Mouse (Mus musculus): ENCODE results near the gene Apoa2.
A peak's percentile ranks its signal among the peaks of the same experiment; 100 is the strongest.

The Apoa2 gene

DNA sequence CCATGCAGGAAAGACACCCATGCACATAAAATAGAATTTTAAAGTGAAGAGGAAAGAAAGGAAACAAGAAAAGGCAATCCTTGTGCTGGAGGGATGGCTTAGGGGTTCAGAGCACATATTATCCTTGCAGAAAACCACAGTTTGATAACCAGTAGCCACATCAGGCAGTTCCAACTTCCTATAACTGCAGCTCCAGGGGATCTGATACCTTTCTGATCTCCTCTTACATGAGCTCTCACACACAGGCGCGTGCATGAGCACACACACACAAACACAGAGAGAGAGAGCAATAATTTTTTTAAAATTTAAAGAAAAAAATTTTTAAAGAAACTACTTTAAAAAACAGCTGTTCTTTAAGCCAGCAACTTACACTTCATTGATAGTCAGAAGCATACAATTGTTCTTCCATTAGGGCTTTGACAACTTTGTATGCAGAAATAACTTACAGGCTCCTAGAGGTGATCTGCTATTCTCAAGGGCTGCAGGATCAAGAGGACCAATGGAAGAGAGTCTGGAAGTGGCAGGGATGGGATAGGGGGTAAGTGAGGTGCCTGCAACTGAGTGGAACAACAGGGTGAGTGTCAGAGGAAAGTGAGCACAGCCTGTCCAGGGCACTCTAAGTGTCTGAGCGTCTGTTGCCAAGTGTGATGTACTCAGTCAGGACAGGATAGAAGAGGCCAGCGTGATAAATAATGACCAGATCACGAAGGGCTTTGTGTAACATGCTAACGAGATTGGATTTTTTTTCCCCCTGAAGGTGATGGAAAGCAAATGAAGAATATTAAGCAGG lies 19.0 kb upstream of the Apoa2 start:
- no peak for DNase-seq (ENCODE audit: low spot score)

DNA sequence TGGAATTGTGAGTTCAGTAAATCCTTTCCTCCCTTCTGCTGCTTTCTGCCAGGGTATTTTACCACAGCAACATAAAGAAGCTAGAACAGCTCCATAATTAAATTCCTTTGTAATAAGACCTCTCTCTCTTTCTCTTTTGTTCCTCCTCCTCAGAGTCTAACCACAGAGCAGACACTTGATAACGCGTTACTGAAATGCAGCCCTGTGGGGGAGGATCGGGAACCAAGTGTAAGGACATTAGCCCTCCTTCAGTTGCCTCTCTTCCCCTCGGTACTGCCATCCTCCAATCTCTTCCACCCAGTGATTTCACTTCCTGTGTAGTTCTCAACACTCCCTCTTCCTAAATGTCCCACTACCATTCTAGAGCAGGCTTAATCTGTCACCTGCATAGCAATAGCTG lies 15.4 kb upstream of the Apoa2 start:
- no peak for DNase-seq (ENCODE audit: low spot score)

DNA sequence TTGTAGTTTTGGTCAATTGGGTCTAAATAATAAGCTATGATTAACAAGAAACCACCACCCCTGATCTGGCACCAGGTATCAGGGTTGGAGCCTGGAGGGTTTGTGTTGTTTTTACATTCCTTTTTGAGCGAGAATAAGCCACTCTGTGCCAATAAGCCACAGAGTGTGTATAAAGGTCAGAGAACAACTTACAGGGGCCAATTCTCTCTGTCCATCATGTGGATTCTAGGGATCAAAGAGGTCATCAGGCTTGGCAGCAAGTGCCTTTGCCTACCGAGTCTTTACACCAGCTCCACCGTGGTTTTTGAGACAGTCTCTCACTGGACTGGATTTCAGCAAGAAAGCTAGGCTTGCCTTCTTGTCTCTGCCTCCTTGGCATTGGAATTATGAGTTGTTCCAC lies 12.0 kb upstream of the Apoa2 start:
- DNase-seq (ENCODE audit: low spot score), result peak; percentile 30

DNA sequence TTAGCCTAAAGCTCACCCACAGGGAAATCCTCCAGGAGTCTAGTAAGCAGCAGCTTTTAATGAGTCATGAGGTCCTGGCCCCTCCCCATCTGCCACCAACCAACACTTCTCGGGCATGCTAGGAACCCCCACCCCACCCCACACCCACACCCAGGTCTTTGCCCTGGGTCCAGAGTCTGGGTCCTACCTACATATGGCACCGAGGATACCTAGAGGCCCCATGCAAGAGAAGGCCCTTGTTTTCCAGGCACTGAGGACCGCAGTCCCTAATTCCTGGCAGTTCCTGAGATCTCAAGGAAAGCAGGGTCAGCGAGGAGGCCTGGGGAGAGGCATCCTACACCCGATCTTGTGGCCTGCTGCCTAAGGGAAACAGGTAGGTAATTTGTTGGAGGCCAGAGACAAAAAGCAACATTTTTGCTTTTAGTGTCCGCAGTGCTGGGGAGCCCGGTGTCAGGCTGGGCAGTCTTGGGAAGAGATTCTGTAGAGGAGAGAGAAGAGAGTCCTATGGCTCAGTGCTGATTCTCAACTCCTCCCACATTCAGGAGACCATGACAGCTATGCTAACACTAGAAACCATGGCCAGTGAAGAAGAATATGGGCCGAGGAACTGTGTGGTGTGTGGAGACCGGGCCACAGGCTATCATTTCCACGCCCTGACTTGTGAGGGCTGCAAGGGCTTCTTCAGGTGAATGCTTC lies 10.9 kb upstream of the Apoa2 start, which contains the start of gene Nr1i3:
TSS of gene Nr1i3 (plus strand) at position 170 of the 696 bp plus-strand sequence.
- no peak for DNase-seq (ENCODE audit: low spot score)

DNA sequence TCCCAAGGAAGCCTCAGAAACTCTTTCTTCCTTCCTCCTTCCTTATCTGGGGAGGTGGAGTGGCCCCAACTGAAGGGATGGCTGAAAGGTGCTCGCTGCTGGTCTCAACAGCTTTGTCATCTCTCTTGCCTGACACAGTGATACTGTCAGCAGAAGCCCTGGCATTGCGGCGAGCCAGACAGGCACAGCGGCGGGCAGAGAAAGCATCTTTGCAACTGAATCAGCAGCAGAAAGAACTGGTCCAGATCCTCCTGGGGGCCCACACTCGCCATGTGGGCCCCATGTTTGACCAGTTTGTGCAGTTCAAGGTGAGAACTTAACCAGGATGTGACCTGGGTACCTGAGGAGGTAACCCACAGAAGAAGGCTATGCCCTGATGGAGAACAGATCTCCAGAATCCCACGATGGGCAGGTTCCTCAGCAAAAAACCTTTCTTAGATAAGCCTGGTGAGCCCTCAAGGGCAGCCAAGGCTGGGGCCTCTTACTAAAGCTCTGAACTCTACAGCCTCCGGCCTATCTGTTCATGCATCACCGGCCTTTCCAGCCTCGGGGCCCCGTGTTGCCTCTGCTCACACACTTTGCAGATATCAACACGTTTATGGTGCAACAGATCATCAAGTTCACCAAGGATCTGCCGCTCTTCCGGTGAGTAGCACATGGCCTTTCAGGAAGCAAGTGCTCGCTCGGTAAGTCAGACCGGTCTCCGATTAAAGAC lies 8.5 kb upstream of the Apoa2 start:
- no peak for DNase-seq (ENCODE audit: low spot score)

DNA sequence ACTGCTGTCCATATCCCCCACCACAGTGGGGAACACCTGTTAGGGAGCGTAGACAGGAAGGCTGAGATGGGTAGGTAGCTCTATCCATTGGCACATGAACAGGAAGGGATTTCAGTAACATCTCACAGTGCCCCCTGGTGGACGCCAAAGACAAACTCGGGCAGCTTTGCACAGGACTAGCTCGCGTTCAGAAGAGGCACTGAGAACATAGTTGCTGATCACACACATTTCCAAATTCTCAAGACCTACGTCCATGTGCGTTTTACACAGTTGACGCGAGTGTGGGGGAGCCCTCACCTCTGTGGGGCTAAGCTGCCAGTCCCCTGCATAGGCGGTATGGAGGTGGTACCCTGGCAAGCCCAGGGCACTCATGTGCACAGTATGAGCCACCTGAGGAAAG lies 4.0 kb upstream of the Apoa2 start:
- peak; percentile 91 for DNase-seq (ENCODE audit: low spot score)

DNA sequence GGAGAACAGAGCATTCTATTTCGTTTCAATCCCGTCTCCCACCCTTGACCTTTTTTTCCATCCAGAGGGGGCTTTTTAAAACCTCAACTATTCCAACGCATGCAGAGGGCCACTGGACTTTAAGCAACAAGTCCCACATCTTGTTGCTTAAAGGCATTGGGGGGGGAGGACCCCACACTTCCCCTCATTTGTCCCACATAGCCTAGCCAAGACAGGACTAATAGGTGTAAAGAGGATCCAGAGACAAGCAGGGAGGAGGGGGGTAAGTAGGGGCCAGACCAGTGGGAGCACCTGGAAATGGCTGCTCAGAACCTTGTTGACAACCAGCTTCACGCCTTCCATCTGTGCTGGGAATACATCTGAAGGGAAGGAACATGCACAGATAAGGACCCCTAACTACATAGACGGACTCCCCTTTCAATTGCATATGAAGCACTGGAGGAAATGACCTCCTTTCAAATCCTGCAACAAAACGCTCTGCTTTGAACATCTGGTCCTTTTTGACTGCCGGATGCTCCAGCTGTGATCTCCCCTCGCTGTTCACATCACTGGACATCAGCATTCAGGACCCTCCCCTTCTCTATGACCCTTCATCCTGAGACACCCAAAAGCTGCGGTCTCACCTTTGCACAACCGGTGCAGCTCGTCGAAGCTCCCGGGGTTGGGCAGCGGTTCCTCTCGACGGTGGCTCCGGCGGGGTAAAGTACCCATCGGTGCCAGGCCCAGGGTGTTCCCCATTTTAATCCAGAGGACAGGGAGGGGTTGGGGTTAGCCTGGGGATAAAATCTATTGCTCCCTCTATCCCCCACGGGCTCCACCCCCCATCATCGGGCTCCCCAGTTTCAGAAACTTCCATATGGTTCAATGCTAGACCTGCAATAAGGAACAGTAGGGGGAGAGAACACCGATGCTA lies 3.3 kb upstream of the Apoa2 start:
- no peak for DNase-seq (ENCODE audit: low spot score)

DNA sequence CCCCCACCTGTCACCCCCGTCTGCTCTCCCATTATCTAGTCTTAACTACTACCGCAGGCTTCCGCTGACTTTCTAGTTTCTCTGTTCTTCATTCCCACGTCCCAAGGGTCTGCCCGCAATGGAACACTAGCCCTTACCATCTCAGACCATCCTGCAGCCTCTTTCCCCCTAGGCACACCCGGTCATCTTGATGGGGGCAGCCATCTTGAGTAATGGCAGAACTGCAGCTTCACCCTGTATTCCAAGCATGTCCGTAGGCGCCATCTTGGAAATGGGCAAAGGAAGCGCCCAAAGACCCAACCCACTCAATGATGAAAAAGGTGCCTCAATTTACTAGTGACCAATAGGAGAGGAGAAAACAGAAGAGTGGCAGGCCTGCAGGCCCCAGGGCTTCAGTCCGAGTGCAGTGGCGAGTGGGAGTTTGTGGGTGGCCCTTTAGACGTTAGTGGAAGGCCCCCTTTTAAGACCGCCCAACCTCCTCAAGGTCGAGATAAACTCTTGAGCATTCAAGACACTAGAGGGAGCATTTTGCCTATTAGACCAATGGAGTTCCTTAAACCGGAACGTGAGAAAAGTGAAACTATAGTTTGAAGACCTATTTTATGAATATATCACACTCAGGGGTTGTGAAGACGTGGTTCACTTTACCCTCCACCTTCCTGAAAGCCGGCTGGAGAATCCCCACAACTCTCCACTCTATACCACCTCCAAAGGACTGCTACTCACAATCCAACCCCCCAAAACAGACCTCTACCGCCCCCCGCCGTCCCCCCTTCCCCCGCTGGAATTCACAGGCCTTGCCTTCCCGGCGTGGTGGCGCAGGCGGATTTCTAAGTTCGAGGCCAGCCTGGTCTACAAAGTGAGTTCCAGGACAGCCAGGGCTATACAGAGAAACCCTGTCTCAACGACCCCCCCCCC lies 2.4 kb upstream of the Apoa2 start, which contains the start of gene Tomm40l:
TSS of gene Tomm40l (minus strand) at position 277 of the 918 bp plus-strand sequence.
- DNase-seq (ENCODE audit: low spot score), result peak; percentile 99

DNA sequence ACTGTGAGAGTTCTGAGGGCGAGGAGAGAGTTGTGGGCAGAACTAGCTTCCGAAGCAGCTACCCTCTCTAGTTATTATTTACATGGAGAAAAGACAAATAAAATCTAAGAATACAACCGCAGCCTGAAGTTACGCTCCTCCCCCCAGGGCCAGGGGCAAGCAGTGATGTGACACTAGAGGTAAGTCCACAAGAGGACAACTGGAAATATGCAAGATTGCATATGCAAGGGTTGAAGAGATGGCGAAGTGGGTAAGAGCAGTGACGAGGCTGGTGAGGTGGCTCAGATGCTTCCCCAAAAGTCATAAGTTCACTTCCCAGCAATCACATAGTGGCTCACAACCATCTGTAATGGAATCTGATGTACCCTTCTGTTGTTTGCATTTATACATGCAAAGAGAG lies 1.7 kb upstream of the Apoa2 start:
- no peak for DNase-seq (ENCODE audit: low spot score)

DNA sequence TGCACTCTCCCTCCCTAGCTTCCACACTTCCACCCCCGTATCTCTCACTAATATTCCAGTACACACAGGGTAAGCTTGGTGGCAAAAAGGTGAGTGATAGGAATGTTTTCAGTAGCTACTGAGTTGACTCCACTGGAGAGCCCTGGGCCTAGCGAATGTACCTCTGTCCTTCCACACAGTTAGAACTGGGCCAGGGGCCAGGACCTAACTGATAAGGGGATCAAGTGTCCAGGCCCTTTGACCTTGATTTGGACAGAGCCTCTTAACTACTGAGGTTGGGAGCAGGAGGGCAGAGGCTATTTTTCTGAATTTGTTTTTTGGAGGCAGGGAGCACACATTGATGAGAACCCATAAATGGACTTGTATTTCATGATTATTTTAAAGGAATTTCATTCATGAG lies 1.1 kb upstream of the Apoa2 start:
- peak; percentile 54 for DNase-seq (ENCODE audit: low spot score)

DNA sequence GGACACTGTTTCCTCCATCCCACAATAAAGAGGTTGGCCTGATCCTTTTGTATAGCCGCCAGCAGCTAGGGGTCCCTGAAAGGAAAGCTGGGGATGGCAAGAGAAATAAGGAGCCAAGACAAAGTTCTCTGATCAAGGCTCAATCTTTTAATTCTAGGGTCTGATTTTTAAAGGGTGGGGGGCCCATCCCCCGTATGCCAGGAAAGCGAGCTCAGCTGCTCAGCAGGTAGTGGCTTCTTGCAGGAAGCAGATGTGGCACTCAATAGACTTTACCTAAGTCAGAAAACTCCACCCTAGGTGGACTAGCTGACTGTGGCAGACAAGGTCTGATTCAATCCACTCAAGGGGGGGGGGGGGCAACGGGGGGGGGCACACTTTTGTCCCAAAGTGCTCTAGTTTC lies 1.9 kb downstream of the Apoa2 start:
- DNase-seq (ENCODE audit: low spot score), result no peak

DNA sequence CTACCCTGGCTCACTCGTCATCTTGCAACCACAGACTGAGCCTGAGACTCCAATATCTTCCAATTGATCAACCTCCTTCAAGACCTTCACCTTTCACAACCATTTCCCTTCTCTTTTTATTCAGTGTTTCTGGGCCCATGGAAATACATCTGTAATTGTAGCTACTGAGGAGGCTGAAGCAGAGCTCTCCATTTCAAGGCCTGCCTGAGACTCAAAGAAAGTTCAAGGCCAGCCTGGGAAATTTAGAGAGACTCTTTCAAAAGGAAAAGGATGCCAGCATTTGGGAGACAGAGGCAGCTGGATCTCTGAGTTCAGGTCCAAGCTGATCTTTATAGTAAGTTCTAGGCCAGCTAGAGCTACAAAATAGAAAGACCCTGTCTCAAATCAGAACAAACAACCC lies 3.0 kb downstream of the Apoa2 start:
- no peak for DNase-seq (ENCODE audit: low spot score)

DNA sequence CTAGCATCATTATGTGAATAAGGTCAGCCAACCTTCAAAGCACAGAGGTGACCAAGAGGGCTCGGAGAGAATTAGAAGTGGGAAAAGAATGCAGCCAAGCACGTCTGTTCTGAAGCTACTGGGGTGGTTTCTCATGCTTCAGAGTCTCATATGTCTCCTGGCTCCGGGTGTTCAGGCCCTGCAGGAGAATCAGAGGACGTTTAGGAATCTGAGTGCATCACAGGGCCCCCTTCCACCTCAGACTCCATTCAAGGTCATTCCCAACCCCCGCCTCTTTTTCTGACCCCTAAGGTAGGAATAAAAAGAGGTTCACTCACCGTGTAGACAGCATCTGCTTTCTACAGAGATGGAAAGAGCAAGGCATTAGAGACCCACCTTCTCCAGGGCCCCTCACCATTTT lies 4.9 kb downstream of the Apoa2 start:
- no peak for DNase-seq (ENCODE audit: low spot score)

DNA sequence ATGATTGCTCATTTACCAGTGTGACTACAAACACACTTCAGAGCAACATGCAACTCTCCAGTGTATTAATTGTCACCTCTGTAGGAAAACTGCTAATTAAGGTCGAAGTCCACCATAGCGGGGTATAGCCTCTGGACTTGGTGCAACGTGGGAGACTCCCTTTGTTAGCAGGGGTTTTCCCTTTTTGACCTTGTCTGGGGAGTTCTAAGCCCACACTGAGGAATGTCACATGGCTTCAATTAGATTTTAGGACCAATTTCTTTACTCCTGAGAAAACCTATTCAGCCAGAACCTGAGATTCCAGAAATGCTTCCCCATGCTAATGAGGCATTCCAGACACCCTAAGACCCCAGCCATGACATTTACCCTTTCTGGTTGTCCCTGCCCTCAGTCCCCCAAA lies 5.4 kb downstream of the Apoa2 start:
- DNase-seq (ENCODE audit: low spot score), result no peak

DNA sequence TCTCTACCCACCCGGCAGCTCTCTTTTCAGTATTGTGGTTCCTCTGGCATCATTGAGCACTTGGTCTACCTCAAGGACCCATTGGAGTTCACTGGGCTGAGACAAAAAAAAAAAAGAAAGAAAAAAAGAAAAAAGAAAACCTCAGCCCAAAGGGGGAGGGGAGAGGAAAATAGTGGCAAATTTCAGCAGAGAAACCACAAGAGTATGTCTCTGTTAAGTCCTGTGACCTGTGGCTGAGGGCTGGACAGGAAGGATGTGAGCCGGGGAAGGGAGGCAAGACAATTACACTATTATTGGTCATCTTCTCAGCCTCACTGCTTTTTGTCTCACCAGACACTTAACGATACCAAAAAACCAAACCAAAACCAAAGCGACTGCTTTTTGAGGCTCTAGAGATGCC lies 7.0 kb downstream of the Apoa2 start:
- no peak for DNase-seq (ENCODE audit: low spot score)

DNA sequence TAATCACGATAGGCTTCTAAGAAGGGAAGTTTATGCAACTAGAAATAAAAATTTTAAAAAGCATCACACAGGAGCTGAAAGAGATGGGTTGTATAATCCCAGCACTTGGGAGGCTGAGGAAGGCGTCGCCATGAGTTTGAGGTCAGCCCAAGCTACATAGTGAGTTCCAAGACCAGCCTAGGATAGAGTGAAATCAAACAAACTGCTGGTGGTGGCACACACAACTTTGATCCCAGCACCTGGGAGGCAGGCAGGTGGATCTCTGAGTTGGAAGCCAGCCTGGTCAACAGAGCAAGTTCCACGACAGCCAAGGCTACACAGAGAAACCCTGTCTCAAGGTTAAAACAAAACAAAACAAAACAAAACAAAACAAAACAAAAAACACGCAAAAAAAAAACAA lies 7.5 kb downstream of the Apoa2 start:
- no peak for DNase-seq (ENCODE audit: low spot score)

DNA sequence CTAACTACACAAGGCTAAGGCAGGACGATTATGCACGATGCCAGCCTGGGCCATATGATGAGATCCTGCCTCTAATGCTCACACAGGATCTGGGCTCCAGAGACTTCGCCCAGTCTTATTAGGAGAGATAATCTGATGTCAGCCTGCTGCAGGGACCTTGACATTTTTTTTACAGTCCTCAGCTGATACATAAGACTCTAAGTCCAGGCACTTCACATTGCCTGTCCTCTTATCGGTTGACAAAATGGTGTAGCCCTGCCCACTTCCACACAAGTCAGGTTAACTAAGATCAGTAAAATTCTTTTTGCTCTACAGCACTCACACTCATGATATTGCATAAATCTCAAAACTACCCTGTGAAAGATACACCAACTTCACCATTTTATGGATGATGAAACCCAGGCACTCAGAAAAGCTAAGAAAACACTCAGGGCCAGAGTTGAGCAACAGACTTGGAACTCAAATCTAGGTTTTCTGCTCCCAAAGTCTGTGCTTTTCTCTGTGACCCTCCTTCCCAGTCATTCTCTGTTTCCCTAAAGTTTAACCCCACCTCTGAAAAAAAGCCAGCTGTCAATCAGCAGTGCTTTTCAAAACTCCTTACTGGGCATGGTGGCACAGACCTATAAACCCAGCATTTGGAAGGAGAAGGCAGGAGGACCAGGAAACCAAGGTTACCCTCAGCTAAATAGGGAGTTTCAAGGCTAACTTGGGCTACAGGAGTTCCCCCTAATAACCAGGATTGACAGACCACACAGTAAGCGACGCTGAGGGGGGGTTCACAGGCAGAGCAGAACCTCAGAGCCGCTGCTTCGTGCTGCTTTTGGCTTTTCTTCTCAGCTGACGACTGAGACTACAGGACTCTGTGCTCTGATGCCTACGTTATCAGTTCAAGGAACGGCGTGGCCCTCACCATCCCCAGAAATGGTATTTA lies 8.2 kb downstream of the Apoa2 start:
- DNase-seq (ENCODE audit: low spot score), result peak; percentile 89

DNA sequence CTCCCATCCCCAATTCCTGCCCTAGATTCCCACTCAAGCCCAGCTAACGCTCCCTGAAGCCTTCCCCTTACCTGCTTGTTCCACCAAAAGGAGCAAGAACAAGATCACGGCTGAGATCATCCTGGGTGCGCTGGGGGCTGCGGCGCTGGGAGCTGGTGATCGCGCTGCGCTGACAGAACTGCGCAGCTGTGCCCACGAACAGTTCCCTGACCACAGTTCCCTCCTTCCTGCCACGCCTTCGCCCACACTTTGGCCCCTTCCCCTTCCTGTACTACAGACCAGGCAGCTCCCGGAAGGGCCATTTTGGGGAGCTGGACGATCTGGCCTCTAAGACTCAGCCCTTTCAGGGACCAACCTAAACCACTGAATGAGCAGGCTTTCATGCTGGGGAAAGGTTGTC lies 9.3 kb downstream of the Apoa2 start, which contains the start of gene Fcer1g:
TSS of gene Fcer1g (minus strand) at position 240 of the 400 bp plus-strand sequence.
- DNase-seq (ENCODE audit: low spot score), result no peak

DNA sequence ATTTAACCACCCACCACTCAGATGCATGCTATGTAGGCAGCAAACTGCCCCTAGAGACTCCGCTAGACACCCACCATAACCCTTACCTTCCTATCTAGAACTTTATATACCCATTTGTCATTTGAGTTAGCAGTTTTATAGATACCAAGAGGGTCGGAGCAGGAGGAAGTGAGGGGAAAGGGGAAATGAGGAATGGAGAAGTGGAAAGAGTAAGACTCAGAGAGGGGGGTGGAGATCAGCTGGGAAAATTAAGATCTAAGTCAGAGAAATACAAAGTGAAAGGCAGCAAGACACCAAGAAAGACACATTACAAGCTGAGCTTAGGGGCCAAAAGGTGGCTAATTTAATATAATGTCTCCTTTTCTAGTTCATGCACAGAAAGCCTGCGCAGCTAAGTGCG lies 9.7 kb downstream of the Apoa2 start:
- DNase-seq (ENCODE audit: low spot score), result no peak

DNA sequence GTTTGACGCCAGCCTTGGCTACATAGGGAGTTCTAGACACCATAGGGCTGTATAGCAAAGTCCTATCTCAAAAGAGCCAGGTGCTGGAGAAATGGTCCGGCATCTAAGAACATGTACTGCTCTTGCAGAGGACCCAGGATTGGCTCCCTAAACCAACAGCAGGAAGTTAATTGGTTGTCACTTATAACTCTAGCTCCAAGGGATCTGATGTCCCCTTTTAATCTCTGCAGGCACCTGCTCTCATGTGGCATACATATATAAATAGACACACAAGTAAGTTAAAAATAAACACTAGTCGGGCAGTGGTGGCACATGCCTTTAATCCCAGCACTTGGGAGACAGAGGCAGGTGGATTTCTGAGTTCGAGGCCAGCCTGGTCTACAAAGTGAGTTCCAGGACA lies 10.9 kb downstream of the Apoa2 start:
- DNase-seq (ENCODE audit: low spot score), result no peak
